ENCODE assay signal across 8 mouse cellular contexts in genomic region chr10:80677128-80677875, GRCm38 (mm10). TPM values are rescaled to one million over a fixed set of nuclear protein-coding genes. Genes with fewer than 3 reads are reported as not detected.
A peak's percentile ranks its signal among the peaks of the same experiment; 100 is the strongest.
DNase-seq lines count a peak whose midpoint lies in the region; ATAC-seq lines count a peak whose summit lies in the region.

No protein-coding gene starts in this region.

- H3K9ac ChIP-seq in heart, embryonic 12.5 days: peak overlapping the region; percentile 85
- H3K9ac ChIP-seq in forebrain, embryonic 14.5 days (ENCODE audit: low read length): peak overlapping the region; percentile 77
- H3K9ac ChIP-seq in limb, embryonic 13.5 days: peak overlapping the region; percentile 82
- peak overlapping the region; percentile 68 for H3K9ac ChIP-seq in neural tube, embryonic 12.5 days

- no peaks in the 10 kb centered on the region for H3K9me3 ChIP-seq in heart, embryonic 12.5 days (replicated peaks)
- no peaks in the 10 kb centered on the region for H3K9me3 ChIP-seq in forebrain, embryonic 14.5 days (replicated peaks; ENCODE audit: control insufficient read depth, low read length)
- H3K9me3 ChIP-seq in limb, embryonic 13.5 days: no peaks in the 10 kb centered on the region
- H3K9me3 ChIP-seq in neural tube, embryonic 12.5 days: no peaks in the 10 kb centered on the region

- peaks cover 11% of the 10 kb centered on the region for H3K36me3 ChIP-seq in heart, embryonic 12.5 days
- peaks cover 13% of the 10 kb centered on the region; the same call in 1 of the 2 replicates for H3K36me3 ChIP-seq in forebrain, embryonic 14.5 days (ENCODE audit: control insufficient read depth, insufficient read depth, low read length)
- peaks cover 17% of the 10 kb centered on the region; the same call in 1 of the 2 replicates for H3K36me3 ChIP-seq in limb, embryonic 13.5 days
- peaks cover 14% of the 10 kb centered on the region; the same call in 1 of the 2 replicates for H3K36me3 ChIP-seq in neural tube, embryonic 12.5 days

- intact Hi-C loops in heart, postnatal 25 days (cut with DNase I): no loop called here

- peak overlapping the region; percentile 84 for H3K4me2 ChIP-seq in heart, embryonic 12.5 days
- peak overlapping the region; percentile 76 for H3K4me2 ChIP-seq in forebrain, embryonic 14.5 days (ENCODE audit: low read length)
- H3K4me2 ChIP-seq in limb, embryonic 13.5 days (replicated peaks): peak overlapping the region; percentile 83
- peak overlapping the region; percentile 89 for H3K4me2 ChIP-seq in neural tube, embryonic 12.5 days (replicated peaks)

- peaks cover 62% of the 10 kb centered on the region for H3K4me1 ChIP-seq in heart, embryonic 12.5 days (replicated peaks)
- H3K4me1 ChIP-seq in forebrain, embryonic 14.5 days (ENCODE audit: control insufficient read depth, insufficient read depth, low read length): peaks cover 48% of the 10 kb centered on the region
- peaks cover 62% of the 10 kb centered on the region for H3K4me1 ChIP-seq in limb, embryonic 13.5 days
- peaks cover 59% of the 10 kb centered on the region for H3K4me1 ChIP-seq in neural tube, embryonic 12.5 days

- no peaks in the 10 kb centered on the region for H3K27me3 ChIP-seq in heart, embryonic 12.5 days (replicated peaks)
- no peaks in the 10 kb centered on the region for H3K27me3 ChIP-seq in forebrain, embryonic 14.5 days (replicated peaks; ENCODE audit: control insufficient read depth, insufficient read depth, low read length)
- no peaks in the 10 kb centered on the region for H3K27me3 ChIP-seq in limb, embryonic 13.5 days
- no peaks in the 10 kb centered on the region for H3K27me3 ChIP-seq in neural tube, embryonic 12.5 days (replicated peaks)

- peak overlapping the region; percentile 83 for H3K4me3 ChIP-seq in heart, embryonic 12.5 days
- H3K4me3 ChIP-seq in forebrain, embryonic 14.5 days (ENCODE audit: low read depth, low read length): peak overlapping the region; percentile 88
- H3K4me3 ChIP-seq in limb, embryonic 13.5 days: peak overlapping the region; percentile 98
- H3K4me3 ChIP-seq in neural tube, embryonic 12.5 days: peak overlapping the region; percentile 68

- 30% methylated on average over 9 of the region's 9 CpGs for WGBS in heart, embryonic 12.5 days
- WGBS in forebrain, embryonic 14.5 days: 29% methylated on average over 9 of the region's 9 CpGs
- WGBS in limb, embryonic 13.5 days: 30% methylated on average over 9 of the region's 9 CpGs
- 45% methylated on average over 9 of the region's 9 CpGs for WGBS in neural tube, embryonic 12.5 days

- no peak for DNase-seq in heart, postnatal 25 days (ENCODE audit: low spot score)
- peak; percentile 46 for DNase-seq in MEL-GATA-1-ER (ENCODE audit: extremely low read depth, low read depth)
- no peak for DNase-seq in forebrain, embryonic 14.5 days (ENCODE audit: low spot score)
- DNase-seq in layer of hippocampus, postnatal 14 days (ENCODE audit: low spot score in 2 of 2): no peak
- no peak for DNase-seq in right cerebral cortex, postnatal 25 days

- H3K27ac ChIP-seq in heart, embryonic 12.5 days (ENCODE audit: poor library complexity, severe bottlenecking): peak overlapping the region; percentile 99
- H3K27ac ChIP-seq in forebrain, embryonic 14.5 days (ENCODE audit: low read depth, low read length): peak overlapping the region; percentile 98
- H3K27ac ChIP-seq in limb, embryonic 13.5 days: peak overlapping the region; percentile 99
- H3K27ac ChIP-seq in neural tube, embryonic 12.5 days: peak overlapping the region; percentile 93

- no peak for ATAC-seq in heart, embryonic 12.5 days (ENCODE audit: insufficient number of reproducible peaks, low FRiP score)
- ATAC-seq in forebrain, embryonic 14.5 days: no peak
- no peak for ATAC-seq in limb, embryonic 13.5 days (ENCODE audit: low FRiP score, low read depth)
- ATAC-seq in neural tube, embryonic 12.5 days (ENCODE audit: low FRiP score, low read depth): peak; percentile 4; the same call in 1 of the 2 replicates

RNA-seq across cellular contexts. Expression of gene Mknk2, which starts 0.6 kb away (rescaled TPM):
- polyA plus RNA-seq in heart, embryonic 12.5 days (2016; fragmentation: Nextera tagmentation; extraction: Ambion mirVana): 99.6 and 102 TPM in 2 replicates
- 100 to 1,000 TPM; 158 to 181 TPM for total RNA-seq in heart, postnatal 25 days (2021)
- polyA plus RNA-seq in forebrain, embryonic 14.5 days (2014; fragmentation: Nextera tagmentation; extraction: Ambion mirVana): 43.1 and 49.1 TPM in 2 replicates
- polyA plus RNA-seq in limb, embryonic 13.5 days (2015; fragmentation: Nextera tagmentation; extraction: Ambion mirVana): 86.1 and 87.8 TPM in 2 replicates
- polyA plus RNA-seq in neural tube, embryonic 12.5 days (2016; fragmentation: Nextera tagmentation; extraction: Ambion mirVana): 86.5 and 88.5 TPM in 2 replicates
- 10 to 100 TPM; 50.5 to 51.5 TPM for total RNA-seq in layer of hippocampus, postnatal 14 days (2021)

RNA-seq across cellular contexts. Expression of gene Btbd2, which starts 20.4 kb away (rescaled TPM):
- 64.9 and 65.7 TPM in 2 replicates for polyA plus RNA-seq in heart, embryonic 12.5 days (2016; fragmentation: Nextera tagmentation; extraction: Ambion mirVana)
- 10 to 100 TPM; 41.5 to 45.8 TPM for total RNA-seq in heart, postnatal 25 days (2021)
- polyA plus RNA-seq in forebrain, embryonic 14.5 days (2014; fragmentation: Nextera tagmentation; extraction: Ambion mirVana): 42.6 and 52.2 TPM in 2 replicates
- polyA plus RNA-seq in limb, embryonic 13.5 days (2015; fragmentation: Nextera tagmentation; extraction: Ambion mirVana): 77.8 and 83.5 TPM in 2 replicates
- 92.8 and 100 TPM in 2 replicates for polyA plus RNA-seq in neural tube, embryonic 12.5 days (2016; fragmentation: Nextera tagmentation; extraction: Ambion mirVana)
- 10 to 100 TPM; 90.2 to 94.4 TPM for total RNA-seq in layer of hippocampus, postnatal 14 days (2021)

RNA-seq across cellular contexts. Expression of gene Mob3a, which starts 24.5 kb away (rescaled TPM):
- 34.8 and 38.1 TPM in 2 replicates for polyA plus RNA-seq in heart, embryonic 12.5 days (2016; fragmentation: Nextera tagmentation; extraction: Ambion mirVana)
- 1 to 10 TPM; 8.2 to 8.9 TPM for total RNA-seq in heart, postnatal 25 days (2021)
- 35.7 and 37.2 TPM in 2 replicates for polyA plus RNA-seq in forebrain, embryonic 14.5 days (2014; fragmentation: Nextera tagmentation; extraction: Ambion mirVana)
- polyA plus RNA-seq in limb, embryonic 13.5 days (2015; fragmentation: Nextera tagmentation; extraction: Ambion mirVana): 55.3 and 55.7 TPM in 2 replicates
- 59.4 and 61.5 TPM in 2 replicates for polyA plus RNA-seq in neural tube, embryonic 12.5 days (2016; fragmentation: Nextera tagmentation; extraction: Ambion mirVana)
- total RNA-seq in layer of hippocampus, postnatal 14 days (2021): 10 to 100 TPM; 16.1 to 19.0 TPM

RNA-seq across cellular contexts. Expression of gene Izumo4, which starts 24.7 kb away (rescaled TPM):
- polyA plus RNA-seq in heart, embryonic 12.5 days (2016; fragmentation: Nextera tagmentation; extraction: Ambion mirVana): 13.2 and 18.4 TPM in 2 replicates
- 1 to 10 TPM; 2.6 to 3.4 TPM for total RNA-seq in heart, postnatal 25 days (2021)
- polyA plus RNA-seq in forebrain, embryonic 14.5 days (2014; fragmentation: Nextera tagmentation; extraction: Ambion mirVana): 16.0 and 21.5 TPM in 2 replicates
- 24.2 and 25.6 TPM in 2 replicates for polyA plus RNA-seq in limb, embryonic 13.5 days (2015; fragmentation: Nextera tagmentation; extraction: Ambion mirVana)
- polyA plus RNA-seq in neural tube, embryonic 12.5 days (2016; fragmentation: Nextera tagmentation; extraction: Ambion mirVana): 28.6 and 29.3 TPM in 2 replicates
- 10 to 100 TPM; 44.8 to 54.7 TPM for total RNA-seq in layer of hippocampus, postnatal 14 days (2021)

RNA-seq across cellular contexts. Expression of gene Csnk1g2, which starts 54.7 kb away (rescaled TPM):
- polyA plus RNA-seq in heart, embryonic 12.5 days (2016; fragmentation: Nextera tagmentation; extraction: Ambion mirVana): 131 and 136 TPM in 2 replicates
- total RNA-seq in heart, postnatal 25 days (2021): 100 to 1,000 TPM; 116 TPM
- polyA plus RNA-seq in forebrain, embryonic 14.5 days (2014; fragmentation: Nextera tagmentation; extraction: Ambion mirVana): 35.9 and 49.2 TPM in 2 replicates
- 148 and 159 TPM in 2 replicates for polyA plus RNA-seq in limb, embryonic 13.5 days (2015; fragmentation: Nextera tagmentation; extraction: Ambion mirVana)
- polyA plus RNA-seq in neural tube, embryonic 12.5 days (2016; fragmentation: Nextera tagmentation; extraction: Ambion mirVana): 173 and 192 TPM in 2 replicates
- total RNA-seq in layer of hippocampus, postnatal 14 days (2021): 100 to 1,000 TPM; 176 to 180 TPM
